Mouse (Mus musculus): ENCODE data around the gene Nol10.

Nol10 gene

DNA sequence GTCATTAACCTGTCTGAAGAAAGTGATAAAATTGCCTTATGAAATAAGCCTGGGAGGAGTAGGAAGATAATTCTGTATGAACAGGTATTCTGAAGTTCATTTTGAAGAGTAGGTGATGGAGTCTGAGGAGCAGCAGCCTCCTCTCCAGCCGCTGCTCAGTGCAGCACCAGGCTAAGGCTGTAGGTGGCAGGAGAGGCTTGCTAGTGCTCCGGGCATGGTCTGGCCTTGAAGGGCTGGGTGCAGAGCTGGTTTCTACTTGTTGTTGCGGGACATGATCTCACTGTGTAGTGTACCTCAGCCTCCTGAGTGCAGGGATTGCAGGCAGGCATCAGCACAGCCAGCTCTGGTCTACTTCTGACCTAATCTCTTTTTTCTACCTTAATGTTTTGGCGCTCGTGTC is 18.7 kb downstream of the Nol10 start:
- peak; percentile 57 for DNase-seq

GRCm38 (mm10) chr12:17369111-17369510 is 20.9 kb downstream of the Nol10 start:
- no peak for DNase-seq

DNA sequence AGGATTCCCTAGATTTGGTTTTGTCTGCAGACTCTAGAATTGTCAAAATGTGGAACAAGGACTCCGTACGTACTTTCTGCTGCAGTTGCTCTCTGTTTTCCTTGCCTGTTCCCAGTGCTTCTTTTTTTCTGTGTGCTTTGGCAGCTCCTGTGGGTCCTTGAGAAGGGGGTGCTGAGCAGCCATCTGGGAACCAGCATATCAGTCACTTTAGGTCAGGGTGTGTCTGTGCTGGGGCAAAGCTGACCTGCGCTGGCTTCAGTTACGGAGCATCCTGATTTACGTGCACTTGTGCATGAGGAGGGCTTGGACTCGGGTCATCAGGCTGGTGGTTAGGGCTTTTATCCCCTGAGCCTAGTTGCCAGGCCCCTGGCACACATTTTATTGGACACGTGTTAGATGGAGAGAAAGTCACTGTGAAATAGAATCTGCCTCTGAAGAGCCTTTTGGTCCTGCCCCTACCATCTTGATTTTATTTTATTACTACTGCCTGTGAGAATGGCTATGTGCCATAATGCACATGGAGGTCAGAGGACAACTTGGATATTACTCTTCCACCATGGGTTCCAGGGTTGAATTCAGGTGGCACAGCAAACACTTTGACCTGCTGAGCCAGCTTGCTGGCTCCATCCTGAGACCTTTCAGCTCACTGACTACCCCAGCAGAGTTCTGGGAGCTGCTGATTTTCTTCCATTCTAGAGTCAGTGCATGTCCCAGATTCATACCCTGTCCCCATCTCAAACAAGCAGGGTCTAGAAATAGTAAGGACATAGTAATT is 21.5 kb downstream of the Nol10 start:
- no peak for DNase-seq

GRCm38 (mm10) chr12:17371589-17372235 is 23.5 kb downstream of the Nol10 start:
- DNase-seq = peak; percentile 7

- no peak for DNase-seq
These were observed 24.4 kb downstream of the Nol10 start for GRCm38 (mm10) chr12:17372696-17373095.

DNA sequence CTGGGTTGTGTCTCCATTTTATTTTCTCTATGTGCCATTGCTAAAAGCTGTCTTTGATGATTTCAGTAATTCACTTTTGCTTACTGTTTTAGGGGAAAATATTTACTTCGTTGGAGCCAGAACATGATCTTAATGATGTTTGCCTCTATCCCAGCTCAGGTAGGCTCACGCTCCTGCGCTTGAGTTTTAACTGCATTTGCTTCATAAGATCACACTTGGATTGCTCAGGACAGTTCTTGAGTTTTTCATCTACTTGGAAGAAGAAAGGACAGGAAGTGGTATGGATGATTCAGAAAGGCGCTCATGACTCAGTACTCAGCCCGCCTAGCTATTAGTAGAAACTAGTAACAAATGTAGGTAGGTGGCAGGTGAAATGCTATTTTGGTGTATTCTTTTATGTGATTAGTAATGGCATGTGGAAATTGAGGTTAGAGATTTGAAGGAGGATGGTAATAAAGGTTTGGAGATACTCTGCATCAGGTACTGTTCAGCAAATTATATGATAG is 25.3 kb downstream of the Nol10 start:
- DNase-seq = no peak

GRCm38 (mm10) chr12:17375243-17375642 is 27.0 kb downstream of the Nol10 start:
- DNase-seq = no peak

GRCm38 (mm10) chr12:17376521-17376920 is 28.3 kb downstream of the Nol10 start:
- no peak for DNase-seq

DNA sequence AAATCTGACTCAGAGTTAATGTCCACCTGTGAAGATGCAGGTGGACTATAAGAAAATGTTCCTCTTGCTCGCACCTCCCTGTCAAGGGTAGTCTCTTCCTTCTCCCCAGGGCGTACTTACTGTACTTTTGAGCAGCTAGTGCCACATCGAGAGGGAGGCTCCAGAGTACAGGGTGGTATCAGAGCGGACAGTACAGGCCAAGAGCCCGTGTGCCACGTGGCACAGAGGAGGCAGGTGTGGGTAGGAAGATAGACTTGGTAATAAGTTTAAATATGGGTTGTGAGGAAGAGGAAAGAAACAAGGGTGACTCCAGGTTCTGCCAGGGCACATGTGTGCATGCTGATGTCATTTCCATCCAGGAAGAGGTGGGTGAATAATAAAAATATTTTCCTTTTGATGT is 32.7 kb downstream of the Nol10 start:
- no peak for DNase-seq

- no peak for DNase-seq
These were observed 34.5 kb downstream of the Nol10 start for GRCm38 (mm10) chr12:17382759-17383158.

DNA sequence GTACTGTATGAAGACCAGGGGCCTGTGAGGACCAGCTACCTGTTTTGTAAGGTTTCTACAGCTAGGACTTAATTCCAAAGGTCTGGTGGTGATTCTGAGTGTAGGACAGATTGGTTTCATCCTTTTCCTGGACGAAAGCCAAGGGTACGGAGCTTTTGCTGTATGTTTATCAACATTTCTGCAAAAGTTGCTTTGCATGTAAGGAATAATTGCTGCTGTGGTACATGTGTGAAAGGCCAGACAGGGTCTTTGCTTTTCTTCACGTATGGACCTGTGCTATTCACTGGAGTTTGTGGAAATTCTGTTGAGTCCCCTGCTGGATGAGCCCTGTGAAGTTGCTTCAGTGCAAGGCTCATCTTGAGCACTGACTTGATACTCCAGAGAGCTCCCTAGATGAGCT is 38.6 kb downstream of the Nol10 start:
- no peak for DNase-seq

DNA sequence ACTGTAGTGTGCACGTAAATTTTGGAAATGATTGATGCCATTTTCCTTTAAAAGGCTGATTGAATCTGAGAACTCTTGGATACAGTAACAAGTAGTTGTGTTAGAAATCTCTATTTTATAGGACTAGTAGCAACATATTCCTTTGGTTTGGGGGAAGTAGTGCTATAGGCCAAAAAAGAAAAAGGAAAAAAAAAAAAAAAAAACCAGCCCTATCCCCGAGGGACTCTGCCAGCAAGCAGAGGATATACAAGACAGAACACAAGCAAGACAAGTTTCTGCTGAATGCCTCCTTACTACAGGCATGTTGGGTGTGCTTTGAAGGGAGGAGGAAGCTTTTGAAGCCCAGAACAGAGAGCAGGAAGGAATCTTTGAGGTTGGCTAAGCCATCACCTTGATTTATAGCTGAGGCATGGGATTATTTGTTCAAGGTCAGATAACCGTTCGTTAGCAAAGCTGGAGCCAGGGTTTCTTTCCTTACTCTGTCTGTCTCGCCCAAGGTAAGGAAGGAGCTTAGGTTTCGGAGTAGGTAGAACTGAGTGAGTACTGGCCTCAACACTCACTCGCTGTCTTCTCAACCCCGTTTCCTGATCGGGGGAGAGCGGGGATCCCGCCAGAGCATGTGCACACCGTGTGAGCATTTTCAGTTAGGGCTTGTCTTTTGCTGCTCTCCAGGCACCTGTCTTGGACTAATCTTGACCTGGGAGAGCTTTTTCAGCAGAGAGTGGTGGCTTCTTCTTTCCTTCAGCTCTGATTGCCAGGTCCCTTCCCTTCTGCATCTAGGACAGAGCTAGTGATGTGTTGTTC is 39.3 kb downstream of the Nol10 start:
- DNase-seq = no peak

- DNase-seq = no peak
These were observed 39.8 kb downstream of the Nol10 start for GRCm38 (mm10) chr12:17388136-17388437.

DNA sequence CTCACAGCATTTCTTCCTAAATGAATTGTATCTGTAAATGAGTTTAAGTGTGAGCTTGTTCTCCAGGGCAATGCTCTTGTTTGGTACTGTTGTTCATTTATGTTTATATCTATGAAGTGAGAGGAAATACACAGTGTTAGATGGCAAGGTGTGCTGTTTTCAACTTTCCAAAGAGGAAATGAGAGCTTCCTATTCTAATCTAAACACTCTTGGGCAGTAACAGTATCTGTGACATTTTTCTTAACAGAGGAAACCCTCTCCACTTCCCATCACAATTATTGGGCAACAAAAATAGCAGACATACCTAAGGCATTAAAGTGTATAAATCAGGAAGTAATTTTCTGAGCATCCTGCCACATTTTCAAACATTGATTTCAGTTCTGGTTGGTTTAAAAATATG is 41.8 kb downstream of the Nol10 start:
- no peak for DNase-seq

DNA sequence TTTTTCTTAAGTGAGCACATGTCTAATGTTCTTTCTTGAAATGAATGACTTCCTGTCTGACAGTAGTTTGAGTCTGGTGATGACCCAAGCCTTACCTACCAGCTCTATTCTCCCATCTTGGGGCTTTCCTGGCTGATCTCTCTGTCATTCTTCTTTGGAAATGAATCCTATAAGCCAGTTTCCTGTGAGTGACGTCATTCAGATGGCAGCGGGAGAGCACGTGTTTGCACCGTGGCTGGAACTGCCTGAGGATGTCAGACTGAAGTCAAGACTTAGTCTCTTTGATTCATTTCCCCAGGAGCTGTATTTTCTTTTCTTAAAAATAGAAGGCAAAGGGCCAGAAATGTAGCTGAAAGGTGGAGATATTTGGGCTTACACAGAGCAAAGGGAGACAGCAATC is 42.3 kb downstream of the Nol10 start:
- DNase-seq = peak; percentile 25

- DNase-seq = no peak
These were observed 44.9 kb downstream of the Nol10 start for GRCm38 (mm10) chr12:17393148-17393547.

- DNase-seq = no peak
These were observed 48.9 kb downstream of the Nol10 start for GRCm38 (mm10) chr12:17397150-17397549.

DNA sequence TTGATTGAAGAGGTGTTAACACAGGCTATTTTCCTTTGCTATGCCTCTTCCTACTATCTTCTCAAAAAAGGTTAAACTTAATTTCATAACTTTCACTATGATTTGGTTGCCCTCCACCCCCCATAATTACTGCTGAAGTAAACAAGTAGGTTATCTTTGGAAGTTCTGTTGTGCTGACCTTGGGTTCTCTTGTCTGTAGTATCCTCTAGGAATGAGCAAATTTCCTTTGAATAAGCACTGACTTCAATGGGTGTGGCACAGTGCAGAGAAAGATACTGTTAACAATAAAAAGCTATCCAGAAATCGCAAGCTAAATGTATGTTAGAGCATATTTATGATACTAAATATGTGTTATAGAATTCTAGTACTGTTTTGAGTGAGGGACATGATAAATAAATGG is 53.2 kb downstream of the Nol10 start:
- DNase-seq = no peak

DNA sequence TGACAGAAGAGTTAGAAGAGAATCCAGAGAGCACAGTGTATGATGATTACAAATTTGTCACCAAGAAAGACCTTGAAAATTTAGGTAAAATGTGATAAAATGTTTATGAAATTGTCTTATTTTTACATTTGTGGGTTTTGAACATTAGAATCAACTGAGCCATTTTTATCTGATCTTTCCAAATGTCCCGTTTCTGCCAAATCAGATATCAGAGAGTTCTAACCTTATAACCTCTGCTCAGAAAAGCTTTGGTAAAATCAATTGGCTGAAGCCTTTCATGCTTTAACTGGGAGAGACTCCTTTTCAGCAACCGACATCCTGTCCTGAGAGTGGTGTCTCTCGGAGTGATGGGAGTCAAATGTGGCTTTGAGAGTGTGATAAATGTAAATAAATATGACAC is 53.9 kb downstream of the Nol10 start:
- DNase-seq = no peak

GRCm38 (mm10) chr12:17403998-17404397 is 55.7 kb downstream of the Nol10 start:
- DNase-seq = no peak

- DNase-seq = no peak
These were observed 58.6 kb downstream of the Nol10 start for GRCm38 (mm10) chr12:17406825-17407224.

DNA sequence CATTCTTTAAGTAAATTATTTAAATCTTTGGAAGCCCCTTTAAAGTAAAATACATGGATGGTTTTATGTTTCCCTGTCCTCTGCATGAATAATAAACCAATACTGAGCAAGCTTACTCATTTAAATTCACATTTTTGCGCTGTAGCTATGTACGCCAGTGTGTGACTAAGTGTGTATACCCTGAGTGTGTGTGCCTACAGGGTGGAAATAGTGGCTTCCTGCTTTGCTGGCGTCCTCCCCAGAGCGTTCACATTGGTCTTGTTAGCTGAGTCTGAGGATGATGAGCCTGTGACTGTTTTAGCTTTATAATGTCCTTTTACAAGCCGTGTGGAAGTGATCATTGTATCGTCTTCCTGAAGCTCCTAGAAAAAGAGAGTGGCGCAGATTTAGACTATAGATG is 60.1 kb downstream of the Nol10 start:
- no peak for DNase-seq

GRCm38 (mm10) chr12:17411242-17411641 is 63.0 kb downstream of the Nol10 start:
- DNase-seq = no peak

Data from lung, postnatal 36 days (tissue).